Mouse (Mus musculus) urinary bladder, postnatal 14 days (tissue): ENCODE results near the gene Cog1.

Source experiments
- DNase-seq: peaks from one replicate; pipeline ENCODE4 v3.0.0; 2021; ENCODE audit warnings: low spot score

The Cog1 gene

DNA sequence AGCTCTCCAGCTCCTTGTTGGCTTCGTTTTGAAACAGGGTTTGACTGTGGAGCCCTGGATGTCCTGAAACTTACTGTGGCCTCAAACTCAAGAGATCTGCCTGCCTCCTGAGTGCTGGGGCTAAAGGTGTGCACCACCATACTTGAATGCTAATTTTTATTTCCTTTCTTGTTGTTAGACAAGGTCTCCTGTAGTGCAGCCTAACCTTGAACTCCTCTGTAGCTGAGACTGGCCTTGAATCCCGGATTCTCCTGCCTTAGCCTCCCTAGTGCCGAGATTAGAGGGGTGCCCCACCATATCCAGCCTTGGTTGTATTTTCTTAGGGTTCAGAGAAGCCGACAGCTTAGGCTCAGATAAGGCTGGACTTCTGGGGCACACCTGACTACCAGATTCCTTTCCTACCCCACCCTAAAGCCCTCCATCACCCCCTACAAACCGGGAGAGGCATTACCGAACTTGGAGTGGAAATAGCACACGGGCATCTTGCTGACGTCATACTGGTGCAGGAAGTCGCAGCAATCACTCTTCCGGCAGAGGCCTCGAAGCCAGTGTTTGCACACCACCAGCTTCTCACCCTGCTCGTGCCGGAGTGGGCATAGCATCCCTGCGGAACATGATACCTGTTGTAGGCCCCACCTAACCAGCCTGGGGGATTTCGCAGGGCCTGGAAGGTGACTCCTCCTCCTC lies 57.1 kb downstream of the Cog1 start:
- no peak for DNase-seq

DNA sequence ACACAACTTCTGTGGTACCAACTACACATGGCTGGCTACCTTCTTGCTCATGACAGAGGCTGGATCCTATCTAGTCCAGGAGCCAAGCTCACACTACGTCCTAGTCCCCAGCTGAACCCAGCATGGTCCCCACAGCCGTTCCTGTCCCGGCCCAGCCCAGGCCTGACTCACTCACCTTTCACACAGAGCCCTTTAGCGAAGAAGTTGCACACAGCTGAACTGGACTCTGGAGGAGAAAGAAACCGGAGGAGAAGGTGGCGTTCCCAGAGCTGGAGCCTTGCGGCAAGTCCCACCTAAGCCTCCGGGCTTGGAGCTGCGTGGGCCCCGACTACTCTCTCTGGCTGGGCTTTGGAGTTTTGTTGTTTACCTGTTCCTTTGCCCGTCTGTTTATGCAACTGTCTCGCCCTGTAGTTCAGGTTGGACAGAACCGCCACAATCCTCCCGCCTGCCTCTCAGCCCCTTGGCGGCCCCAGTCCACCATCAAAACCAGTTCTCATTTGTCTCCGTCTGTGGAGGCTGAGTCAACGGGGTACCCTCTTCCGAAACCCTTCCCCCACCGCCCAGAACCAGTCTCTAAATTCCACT lies 59.8 kb downstream of the Cog1 start:
- peak; percentile 75 for DNase-seq

DNA sequence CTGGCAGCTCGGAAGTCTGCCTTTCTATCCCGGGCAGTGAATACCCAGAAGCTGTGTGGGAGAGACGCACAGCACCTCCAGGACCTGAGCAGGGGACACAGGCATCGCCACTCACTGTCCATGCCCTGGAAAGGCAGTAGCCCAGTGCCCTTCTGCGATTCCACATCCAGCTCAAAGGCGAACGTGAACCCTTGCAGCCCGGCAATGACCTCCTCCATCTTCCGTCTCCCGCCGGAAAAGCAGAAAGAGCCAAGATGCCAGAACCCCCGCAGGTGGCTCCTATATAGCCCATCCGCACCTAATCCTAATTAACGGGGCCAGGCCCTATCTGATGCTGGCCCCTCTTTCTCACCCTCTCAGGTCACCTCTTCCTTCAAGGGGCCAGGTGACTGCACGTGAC lies 60.3 kb downstream of the Cog1 start:
- no peak for DNase-seq

DNA sequence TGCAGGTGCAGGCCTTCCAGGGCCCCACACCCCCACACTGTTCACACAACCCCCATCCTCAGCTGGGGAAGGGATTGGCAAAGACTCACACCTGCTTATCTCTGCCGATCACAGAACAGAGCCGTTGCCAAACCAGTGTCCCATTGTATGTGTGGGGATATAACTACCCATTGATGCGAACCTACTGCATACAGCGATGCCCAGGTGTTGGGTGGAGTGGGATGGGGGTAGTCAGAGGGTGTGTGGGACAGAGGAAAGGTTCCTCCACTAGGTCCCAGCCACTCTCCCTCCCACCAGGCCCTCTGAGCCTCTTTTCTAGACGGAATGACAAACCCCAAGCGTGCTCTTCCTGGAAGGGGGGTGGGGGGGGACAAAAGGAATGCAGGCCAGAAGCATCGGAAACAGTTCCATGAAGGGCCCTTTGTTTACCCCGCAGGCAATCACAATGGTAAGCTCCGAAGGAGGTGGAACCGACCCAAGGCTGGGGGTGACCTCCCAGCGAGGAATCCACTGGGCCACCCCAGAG lies 60.8 kb downstream of the Cog1 start, which contains the start of gene Cpsf4l:
Cpsf4l (minus strand) TSS at position 287 of the 526 bp plus-strand sequence.
- DNase-seq = no peak

DNA sequence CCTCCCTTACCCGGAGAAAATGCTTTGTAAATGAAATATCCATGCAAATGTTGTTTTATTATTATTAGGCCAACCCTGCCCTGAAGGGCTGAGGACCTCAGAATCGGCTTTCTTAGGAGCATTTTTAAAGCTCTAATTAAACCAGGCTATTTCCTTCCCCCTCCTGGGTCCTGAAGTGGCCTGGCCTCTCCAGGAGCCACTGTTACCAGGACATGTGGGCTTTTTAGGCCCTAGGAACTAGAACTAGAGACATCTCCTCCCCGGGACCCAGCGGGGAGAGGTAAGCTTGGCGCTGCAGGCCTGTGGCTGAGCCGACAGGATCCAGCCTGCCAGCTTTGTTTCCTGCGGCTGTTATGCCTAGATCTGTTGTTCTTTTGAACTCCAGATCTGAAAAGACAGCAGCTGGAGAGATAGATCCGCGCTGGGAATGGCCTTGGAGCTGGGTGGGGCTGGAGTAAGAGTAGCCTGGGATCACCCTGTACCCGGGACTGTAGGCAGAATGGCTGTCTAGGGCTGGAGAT lies 61.3 kb downstream of the Cog1 start:
- DNase-seq = no peak

DNA sequence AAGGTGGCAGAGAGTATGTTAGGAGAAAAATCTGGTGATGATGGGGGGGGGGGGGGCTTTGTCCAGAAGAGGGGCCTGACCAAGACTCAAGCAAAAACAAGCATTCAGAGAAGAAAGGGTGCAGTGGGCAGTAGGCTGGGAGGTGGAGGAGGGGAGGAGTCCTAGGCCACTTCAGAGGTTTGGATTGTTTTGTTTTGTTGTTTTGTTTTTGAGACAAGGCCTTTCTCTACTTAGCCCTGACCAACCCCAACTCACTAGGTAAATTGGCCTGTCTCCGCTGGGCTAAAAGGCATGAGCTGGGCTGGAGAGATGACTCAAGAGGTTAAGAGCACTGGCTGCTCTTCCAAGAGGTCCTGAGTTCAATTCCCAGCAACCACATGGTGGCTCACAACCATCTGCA lies 62.1 kb downstream of the Cog1 start:
- DNase-seq = no peak

- DNase-seq = no peak
These were observed 66.2 kb downstream of the Cog1 start for GRCm38 (mm10) chr11:113715078-113715674.

GRCm38 (mm10) chr11:113716132-113716531 lies 67.2 kb downstream of the Cog1 start:
- no peak for DNase-seq
